Mouse (Mus musculus) hindbrain, embryonic 16.5 days (tissue): ENCODE results near the gene Arl4d. TPM values are rescaled to one million over a fixed set of nuclear protein-coding genes. Genes with fewer than 3 reads are reported as not detected.

Source experiments
- ATAC-seq: fragments of 200-750 bp; cut with Nextera tagmentation; 2 replicates; pipeline ENCODE4 v1.8.0; 2017; ENCODE audit warnings: moderate TSS enrichment, moderate library complexity
- H3K27ac ChIP-seq: fragments of 300-500 bp; sonication (generic); 2 replicates; pipeline ENCODE4 v1.5.1; 2014; ENCODE audit warnings: low read depth, mild to moderate bottlenecking, control low read depth, low read length, moderate library complexity
- H3K27me3 ChIP-seq: fragments of 300-500 bp; sonication (generic); replicated peaks from 2 replicates; pipeline ENCODE4 v1.6.1; 2014; ENCODE audit warnings: low read length; ENCODE audit not compliant: control insufficient read depth, insufficient read depth
- H3K36me3 ChIP-seq: fragments of 300-500 bp; sonication (generic); 2 replicates; pipeline ENCODE4 v1.6.1; 2014; ENCODE audit warnings: mild to moderate bottlenecking, low read length, moderate library complexity, mixed read lengths; ENCODE audit not compliant: control insufficient read depth, insufficient read depth
- H3K4me1 ChIP-seq: fragments of 300-500 bp; sonication (generic); 2 replicates; pipeline ENCODE4 v1.6.1; 2014; ENCODE audit warnings: low read depth, low read length; ENCODE audit not compliant: control insufficient read depth, insufficient read depth
- H3K4me2 ChIP-seq: fragments of 300-500 bp; sonication (generic); 2 replicates; pipeline ENCODE4 v1.6.1; 2014; ENCODE audit warnings: mild to moderate bottlenecking, low read length, control low read depth, moderate library complexity
- H3K4me3 ChIP-seq: fragments of 300-500 bp; sonication (generic); 2 replicates; pipeline ENCODE4 v1.5.1; 2014; ENCODE audit warnings: mild to moderate bottlenecking, low read length, control low read depth, moderate library complexity
- H3K9ac ChIP-seq: fragments of 300-500 bp; sonication (generic); 2 replicates; pipeline ENCODE4 v1.6.1; 2014; ENCODE audit warnings: low read depth, mild to moderate bottlenecking, control low read depth, low read length, moderate library complexity
- H3K9me3 ChIP-seq: fragments of 300-500 bp; sonication (generic); 2 replicates; pipeline ENCODE4 v1.6.1; 2014; ENCODE audit warnings: mild to moderate bottlenecking, low read length, moderate library complexity; ENCODE audit not compliant: control insufficient read depth
- WGBS: fragments of 180-500 bp; shearing (Covaris S2); extraction: QIAGEN DNeasy Blood & Tissue Kit; methylation state at CpG from one replicate; pipeline ENCODE4 v1.1.7; 2014; 5-methylcytosine and 5-hydroxymethylcytosine counted together
- polyA plus RNA-seq: library from polyadenylated mRNA; unstranded; fragments of >200 nt; fragmentation: Nextera tagmentation; extraction: Ambion mirVana; gene quantifications from 2 replicates; pipeline ENCODE4 v1.2.1, GENCODE M21; 2015

Gene Arl4d
- polyA plus RNA-seq, 1 experiment from 2014 or later, result 7.7 TPM

DNA sequence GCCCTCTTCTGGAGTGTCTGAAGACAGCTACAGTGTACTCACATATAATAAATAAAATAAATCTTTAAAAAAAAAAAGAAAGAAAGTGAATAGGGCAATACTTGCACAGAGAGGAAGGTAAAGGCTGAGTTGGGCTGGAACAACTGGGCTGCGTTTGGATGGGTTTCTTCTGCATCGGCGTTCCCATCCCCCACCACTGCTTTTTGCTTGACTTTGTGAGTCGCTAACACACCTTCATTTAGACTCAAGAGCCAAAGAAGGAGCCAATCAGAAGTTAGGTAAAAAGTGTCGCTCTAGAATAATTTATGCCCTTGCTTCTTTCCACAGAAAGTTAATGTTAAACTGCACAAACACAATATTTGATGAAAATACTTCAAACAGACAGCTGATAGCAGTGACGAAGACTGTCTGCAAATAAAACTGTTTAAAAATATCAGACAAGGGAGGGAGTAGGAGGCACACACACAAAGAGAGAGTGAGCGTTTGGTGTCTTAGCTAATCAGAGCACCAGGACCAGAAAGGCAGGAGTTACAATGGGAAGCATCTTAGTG is 17.1 kb downstream of the Arl4d start:
- Histone ChIP-seq H3K27me3 (no peaks in the 10 kb centered on the region), H3K9me3 (no peaks in the 10 kb centered on the region), H3K27ac (no peak overlapping the region), H3K4me3 (no peak overlapping the region), H3K9ac (no peak overlapping the region), H3K4me1 (no peaks in the 10 kb centered on the region; the same call in none of the 2 replicates), H3K36me3 (no peaks in the 10 kb centered on the region), H3K4me2 (no peak overlapping the region)
- no peak for ATAC-seq
- 77% methylated on average over 7 of the region's 7 CpGs for WGBS

GRCm38 (mm10) chr11:101687351-101688301 is 22.3 kb downstream of the Arl4d start:
- Histone ChIP-seq H3K9me3 (no peaks in the 10 kb centered on the region), H3K9ac (no peak overlapping the region), H3K4me2 (peak overlapping the region; percentile 13; the same call in 1 of the 2 replicates), H3K4me3 (no peak overlapping the region), H3K27ac (peak overlapping the region; percentile 26; the same call in 1 of the 2 replicates), H3K4me1 (peaks cover 3% of the 10 kb centered on the region), H3K36me3 (no peaks in the 10 kb centered on the region), H3K27me3 (no peaks in the 10 kb centered on the region)
- 53% methylated on average over 13 of the region's 13 CpGs for WGBS
- ATAC-seq, result 0 out of 2 replicates have a peak, but pooled peaks have one; percentile 58

- WGBS, result 37% methylated on average over 10 of the region's 10 CpGs
- no peaks in the 10 kb centered on the region for H3K9me3 ChIP-seq
- no peak overlapping the region for H3K27ac ChIP-seq
- no peak; the same call in 1 of the 2 replicates for ATAC-seq
- no peak overlapping the region for H3K4me3 ChIP-seq
- H3K9ac ChIP-seq, result no peak overlapping the region
- no peaks in the 10 kb centered on the region for H3K27me3 ChIP-seq
- H3K4me1 ChIP-seq, result peaks cover 3% of the 10 kb centered on the region
- no peak overlapping the region for H3K4me2 ChIP-seq
- H3K36me3 ChIP-seq, result no peaks in the 10 kb centered on the region
Measured at GRCm38 (mm10) chr11:101689701-101690113, 24.4 kb downstream of the Arl4d start.

GRCm38 (mm10) chr11:101690326-101690725 is 25.0 kb downstream of the Arl4d start:
- no peak for ATAC-seq
- H3K4me2 ChIP-seq, result no peak overlapping the region
- no peaks in the 10 kb centered on the region for H3K27me3 ChIP-seq
- no peak overlapping the region for H3K9ac ChIP-seq
- H3K4me1 ChIP-seq, result peaks cover 5% of the 10 kb centered on the region
- no peaks in the 10 kb centered on the region for H3K36me3 ChIP-seq
- no peaks in the 10 kb centered on the region for H3K9me3 ChIP-seq
- no peak overlapping the region for H3K4me3 ChIP-seq
- 66% methylated on average over 5 of the region's 5 CpGs for WGBS
- H3K27ac ChIP-seq, result no peak overlapping the region

- Histone ChIP-seq H3K36me3 (no peaks in the 10 kb centered on the region), H3K4me2 (peak overlapping the region; percentile 62), H3K9ac (peak overlapping the region; percentile 57), H3K4me3 (peak overlapping the region; percentile 35), H3K4me1 (peaks cover 15% of the 10 kb centered on the region), H3K27ac (peak overlapping the region; percentile 73), H3K27me3 (no peaks in the 10 kb centered on the region), H3K9me3 (no peaks in the 10 kb centered on the region)
- 2% methylated on average over 20 of the region's 20 CpGs for WGBS
- ATAC-seq, result peak; percentile 80
Measured at GRCm38 (mm10) chr11:101695906-101696661, 30.7 kb downstream of the Arl4d start.

DNA sequence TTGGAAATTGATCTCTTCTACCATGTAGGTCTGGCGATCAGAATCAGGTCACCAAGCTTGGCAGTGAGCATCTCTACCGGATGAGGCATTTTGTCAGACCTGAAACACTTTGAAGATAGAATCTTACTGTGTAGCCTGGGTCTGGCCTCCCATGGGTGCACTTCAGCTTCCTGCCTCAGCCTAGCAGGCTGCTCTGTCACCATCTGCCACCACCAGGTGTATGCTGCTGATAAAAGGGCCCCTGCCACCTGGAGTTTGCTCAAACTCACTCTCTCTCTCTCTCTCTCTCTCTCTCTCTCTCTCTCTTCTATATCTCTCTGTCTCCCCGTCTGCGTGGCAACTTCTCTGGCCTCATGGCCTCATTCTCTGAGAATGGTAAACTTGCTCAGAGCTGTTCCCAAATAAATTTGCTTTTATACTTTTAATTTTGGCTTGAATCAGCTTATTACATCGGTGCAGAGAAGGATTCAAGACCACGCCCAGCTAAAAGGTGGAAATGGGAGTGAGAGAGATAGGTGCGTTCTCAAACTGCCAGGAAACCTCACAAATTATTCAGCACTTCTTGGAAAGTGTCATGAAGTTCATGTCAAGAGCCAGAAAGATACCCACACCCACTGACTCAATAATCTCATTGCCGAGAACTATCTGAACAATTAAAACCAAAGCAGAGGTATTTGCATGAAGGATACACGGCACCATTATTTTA is 32.0 kb downstream of the Arl4d start:
- no peaks in the 10 kb centered on the region for H3K9me3 ChIP-seq
- no peak overlapping the region for H3K4me2 ChIP-seq
- H3K36me3 ChIP-seq, result no peaks in the 10 kb centered on the region
- H3K27me3 ChIP-seq, result no peaks in the 10 kb centered on the region
- H3K27ac ChIP-seq, result no peak overlapping the region
- no peak for ATAC-seq
- WGBS, result 94% methylated on average over 9 of the region's 9 CpGs
- H3K4me3 ChIP-seq, result no peak overlapping the region
- no peak overlapping the region for H3K9ac ChIP-seq
- H3K4me1 ChIP-seq, result peaks cover 15% of the 10 kb centered on the region

GRCm38 (mm10) chr11:101698114-101698513 is 32.8 kb downstream of the Arl4d start:
- ATAC-seq, result no peak
- Histone ChIP-seq H3K36me3 (no peaks in the 10 kb centered on the region), H3K9me3 (no peaks in the 10 kb centered on the region), H3K27me3 (no peaks in the 10 kb centered on the region), H3K4me3 (no peak overlapping the region), H3K27ac (no peak overlapping the region), H3K4me1 (peaks cover 15% of the 10 kb centered on the region), H3K4me2 (no peak overlapping the region), H3K9ac (no peak overlapping the region)

GRCm38 (mm10) chr11:101699556-101699955 is 34.2 kb downstream of the Arl4d start:
- Histone ChIP-seq H3K4me3 (no peak overlapping the region), H3K36me3 (no peaks in the 10 kb centered on the region), H3K4me1 (peaks cover 15% of the 10 kb centered on the region), H3K27me3 (no peaks in the 10 kb centered on the region), H3K9me3 (no peaks in the 10 kb centered on the region), H3K4me2 (no peak overlapping the region), H3K27ac (no peak overlapping the region), H3K9ac (no peak overlapping the region)
- ATAC-seq, result no peak
- 80% methylated on average over 1 of the region's 1 CpGs for WGBS
